Mouse (Mus musculus): ENCODE data around the gene Metrnl. TPM values are rescaled to one million over a fixed set of nuclear protein-coding genes. Genes with fewer than 3 reads are reported as not detected.
"Not testable (repeated sequence)": the region's sequence is repeated elsewhere in the genome, so short reads cannot be mapped to it uniquely, and the experiment has no call there.

Metrnl gene
- total RNA-seq (2021): 10 to 100 TPM; 14.6 to 18.6 TPM
- long read RNA-seq, experiment 1, transcript Metrnl-201 (4 exons, 1,401 nt): major isoform, 7 of 11 reads
- long read RNA-seq, experiment 1, partial matches to known transcripts: 0 of 11 reads
- long read RNA-seq, experiment 1, other reads (novel, unspliced or antisense): 4 of 11 reads
- long read RNA-seq, experiment 2, transcript Metrnl-201 (4 exons, 1,401 nt): major isoform, 10 of 12 reads
- long read RNA-seq, experiment 2, partial matches to known transcripts: 0 of 12 reads
- long read RNA-seq, experiment 2, other reads (novel, unspliced or antisense): 2 of 12 reads

- intact Hi-C loops (cut with DNase I): no loop called here
- peak within 1 kb of the TSS; percentile 63 for H3K27ac ChIP-seq
- no peak for DNase-seq (ENCODE audit: extremely low spot score in 1 of 2, low spot score in 2 of 2)
- no peak for TF ChIP-seq CTCF (IDR thresholded peaks at IDR 0.05)
- H3K4me3 ChIP-seq: peak within 1 kb of the TSS; percentile 81
These were observed at the start of gene Metrnl for GRCm38 (mm10) chr11:121701244-121701643. TSS of gene Metrnl (plus strand) at chr11:121701544.

- DNase-seq (ENCODE audit: extremely low spot score in 1 of 2, low spot score in 2 of 2): no peak
- intact Hi-C loops (cut with DNase I): loop anchor here (5.0 kb wide), 1 partner anchor 91 kb away; no protein-coding TSS in a partner anchor
- Histone ChIP-seq H3K4me3 (no peak overlapping the region), H3K27ac (no peak overlapping the region)
- TF ChIP-seq CTCF (IDR thresholded peaks at IDR 0.05): no peak
These were observed 49.8 kb upstream of the Metrnl start for GRCm38 (mm10) chr11:121651556-121651955.

- no peak for DNase-seq (ENCODE audit: extremely low spot score in 1 of 2, low spot score in 2 of 2)
- Histone ChIP-seq H3K27ac (no peak overlapping the region), H3K4me3 (no peak overlapping the region)
- intact Hi-C loops (cut with DNase I): loop anchor here (2.0 to 5.0 kb wide), 2 partner anchors 90 to 157 kb away; no protein-coding TSS in a partner anchor
- no peak for TF ChIP-seq CTCF (IDR thresholded peaks at IDR 0.05)
These were observed 49.4 kb upstream of the Metrnl start for GRCm38 (mm10) chr11:121651983-121652382.

GRCm38 (mm10) chr11:121652547-121653305, 48.6 kb upstream of the Metrnl start:
- Histone ChIP-seq H3K27ac (peak overlapping the region; percentile 82), H3K4me3 (no peak overlapping the region)
- intact Hi-C loops (cut with DNase I): loop anchor here (2.0 to 5.0 kb wide), 2 partner anchors 90 to 156 kb away; no protein-coding TSS in a partner anchor
- peak; percentile 51 to 63 for DNase-seq (ENCODE audit: extremely low spot score in 1 of 2, low spot score in 2 of 2)
- TF ChIP-seq CTCF (IDR thresholded peaks at IDR 0.05): peak; percentile 64

GRCm38 (mm10) chr11:121653631-121654030, 47.7 kb upstream of the Metrnl start:
- peak overlapping the region; percentile 82 for H3K27ac ChIP-seq
- H3K4me3 ChIP-seq: no peak overlapping the region
- no peak for DNase-seq (ENCODE audit: extremely low spot score in 1 of 2, low spot score in 2 of 2)
- TF ChIP-seq CTCF (IDR thresholded peaks at IDR 0.05): no peak
- intact Hi-C loops (cut with DNase I): loop anchor here (2.0 to 5.0 kb wide), 3 partner anchors 49 to 155 kb away; no protein-coding TSS in a partner anchor

GRCm38 (mm10) chr11:121654406-121654945, 46.9 kb upstream of the Metrnl start:
- H3K27ac ChIP-seq: peak overlapping the region; percentile 82
- no peak for TF ChIP-seq CTCF (IDR thresholded peaks at IDR 0.05)
- DNase-seq (ENCODE audit: extremely low spot score in 1 of 2, low spot score in 2 of 2): no peak
- intact Hi-C loops (cut with DNase I): loop anchor here (2.0 to 5.0 kb wide), 2 partner anchors 48 to 88 kb away; no protein-coding TSS in a partner anchor
- no peak overlapping the region for H3K4me3 ChIP-seq

GRCm38 (mm10) chr11:121655166-121655806, 46.1 kb upstream of the Metrnl start:
- TF ChIP-seq CTCF (IDR thresholded peaks at IDR 0.05): no peak
- H3K27ac ChIP-seq: peak overlapping the region; percentile 82
- intact Hi-C loops (cut with DNase I): loop anchor here (2.0 kb wide), 1 partner anchor 48 kb away; no protein-coding TSS in a partner anchor
- DNase-seq (ENCODE audit: extremely low spot score in 1 of 2, low spot score in 2 of 2): no peak
- no peak overlapping the region for H3K4me3 ChIP-seq

- no peak for TF ChIP-seq CTCF (IDR thresholded peaks at IDR 0.05)
- DNase-seq (ENCODE audit: extremely low spot score in 1 of 2, low spot score in 2 of 2): no peak
- no peak overlapping the region for H3K4me3 ChIP-seq
- intact Hi-C loops (cut with DNase I): loop anchor here (2.0 kb wide), 1 partner anchor 47 kb away; no protein-coding TSS in a partner anchor
- no peak overlapping the region for H3K27ac ChIP-seq
These were observed 45.4 kb upstream of the Metrnl start for GRCm38 (mm10) chr11:121655807-121656511.

- DNase-seq (ENCODE audit: extremely low spot score in 1 of 2, low spot score in 2 of 2): no peak
- no peak overlapping the region for H3K27ac ChIP-seq
- H3K4me3 ChIP-seq: no peak overlapping the region
- intact Hi-C loops (cut with DNase I): no loop called here
- peak; percentile 24; the same call in 1 of the 2 replicates for TF ChIP-seq CTCF (IDR thresholded peaks at IDR 0.05)
These were observed 43.2 kb upstream of the Metrnl start for GRCm38 (mm10) chr11:121658151-121658550.

- H3K27ac ChIP-seq; DNase-seq (ENCODE audit: extremely low spot score in 1 of 2, low spot score in 2 of 2); intact Hi-C loops (cut with DNase I); H3K4me3 ChIP-seq: not testable (repeated sequence)
These were observed 40.7 kb upstream of the Metrnl start for GRCm38 (mm10) chr11:121660604-121661003.

- no peak overlapping the region for H3K27ac ChIP-seq
- TF ChIP-seq CTCF (IDR thresholded peaks at IDR 0.05): no peak
- H3K4me3 ChIP-seq: no peak overlapping the region
- intact Hi-C loops (cut with DNase I): no loop called here
- no peak for DNase-seq (ENCODE audit: extremely low spot score in 1 of 2, low spot score in 2 of 2)
These were observed 40.2 kb upstream of the Metrnl start for GRCm38 (mm10) chr11:121661116-121661515.

Data from left cerebral cortex, adult 2 months (tissue).